Mouse (Mus musculus) heart, postnatal 0 days (tissue): Measurements from ENCODE around the gene Fuca1. TPM values are rescaled to one million over a fixed set of nuclear protein-coding genes. Genes with fewer than 3 reads are reported as not detected.

Experiments
- ATAC-seq: fragments of 200-750 bp; cut with Nextera tagmentation; 2 replicates; pipeline ENCODE4 v1.8.0; 2017; ENCODE audit warnings: low read depth, moderate number of reproducible peaks, moderate library complexity; ENCODE audit not compliant: insufficient read depth
- DNase-seq: peaks from one replicate; pipeline ENCODE4 v3.0.0-alpha.2; 2016; ENCODE audit warnings: low spot score
- H3K27ac ChIP-seq: fragments of 300-500 bp; sonication (generic); 2 replicates; pipeline ENCODE4 v1.5.1; 2014; ENCODE audit warnings: low read depth, mild to moderate bottlenecking
- H3K27me3 ChIP-seq: fragments of 300-500 bp; sonication (generic); 2 replicates; pipeline ENCODE4 v1.6.1; 2014; ENCODE audit warnings: low read length, mixed read lengths; ENCODE audit not compliant: control insufficient read depth, insufficient read depth
- H3K36me3 ChIP-seq: fragments of 300-500 bp; sonication (generic); replicated peaks from 2 replicates; pipeline ENCODE4 v1.6.1; 2014; ENCODE audit warnings: low read length, mixed read lengths; ENCODE audit not compliant: control insufficient read depth, insufficient read depth
- H3K4me1 ChIP-seq: fragments of 300-500 bp; sonication (generic); 2 replicates; pipeline ENCODE4 v1.6.1; 2014; ENCODE audit warnings: antibody characterized with exemption; ENCODE audit not compliant: control insufficient read depth, insufficient read depth
- H3K4me2 ChIP-seq: fragments of 300-500 bp; sonication (generic); 2 replicates; pipeline ENCODE4 v1.6.1; 2014; ENCODE audit warnings: low read depth, mild to moderate bottlenecking, low read length, moderate library complexity
- H3K4me3 ChIP-seq: fragments of 300-500 bp; sonication (generic); 2 replicates; pipeline ENCODE4 v1.5.1; 2014; ENCODE audit warnings: low read depth, low read length
- H3K9ac ChIP-seq: fragments of 300-500 bp; sonication (generic); replicated peaks from 2 replicates; pipeline ENCODE4 v1.6.1; 2014; ENCODE audit warnings: low read depth, low read length, mixed read lengths
- H3K9me3 ChIP-seq: fragments of 300-500 bp; sonication (generic); replicated peaks from 2 replicates; pipeline ENCODE4 v1.6.1; 2016; ENCODE audit warnings: low read length; ENCODE audit not compliant: control insufficient read depth
- CTCF ChIP-seq: IDR thresholded peaks from 2 replicates; pipeline ENCODE4 v1.5.1; 2016; ENCODE audit warnings: antibody characterized with exemption, control low read depth, low read depth
- EP300 ChIP-seq: IDR thresholded peaks from 2 replicates; pipeline ENCODE4 v1.6.1; 2016; ENCODE audit warnings: antibody characterized with exemption, low read depth
- WGBS: fragments of 180-500 bp; shearing (Covaris S2); extraction: QIAGEN DNeasy Blood & Tissue Kit; methylation state at CpG from one replicate; pipeline ENCODE4 v1.1.7; 2014; 5-methylcytosine and 5-hydroxymethylcytosine counted together
- polyA plus RNA-seq: library from polyadenylated mRNA; unstranded; fragments of >200 nt; fragmentation: Nextera tagmentation; extraction: Ambion mirVana; gene quantifications from 2 replicates; pipeline ENCODE4 v1.2.1, GENCODE M21; 2015
- total RNA-seq: library from RNA; depleted of rRNA; stranded (reverse); fragments of >200 nt; gene quantifications from 2 replicates; pipeline ENCODE4 v1.2.3, GENCODE M21; 2014; ENCODE audit warnings: low replicate concordance

Gene Fuca1
- total and polyA plus RNA-seq, 2 experiments from 2014 or later, result 30.3 to 48.4 TPM

GRCm38 (mm10) chr4:135891539-135891938, 29.0 kb upstream of the Fuca1 start:
- Histone ChIP-seq H3K4me3 (no peak overlapping the region), H3K27me3 (no peaks in the 10 kb centered on the region), H3K4me2 (no peak overlapping the region), H3K36me3 (no peaks in the 10 kb centered on the region), H3K9ac (no peak overlapping the region), H3K9me3 (no peaks in the 10 kb centered on the region), H3K4me1 (no peaks in the 10 kb centered on the region), H3K27ac (no peak overlapping the region)
- TF ChIP-seq EP300 (no peak), CTCF (no peak)
- no peak for DNase-seq
- WGBS, result 91% methylated on average over 2 of the region's 2 CpGs
- no peak for ATAC-seq

GRCm38 (mm10) chr4:135892884-135893283, 27.7 kb upstream of the Fuca1 start:
- H3K27ac ChIP-seq, result no peak overlapping the region
- H3K4me3 ChIP-seq, result no peak overlapping the region
- no peaks in the 10 kb centered on the region for H3K36me3 ChIP-seq
- WGBS, result 22% methylated on average over 4 of the region's 4 CpGs
- no peak overlapping the region for H3K9ac ChIP-seq
- ATAC-seq (no peak), DNase-seq (no peak)
- no peaks in the 10 kb centered on the region for H3K27me3 ChIP-seq
- no peaks in the 10 kb centered on the region for H3K9me3 ChIP-seq
- H3K4me1 ChIP-seq, result no peaks in the 10 kb centered on the region
- TF ChIP-seq CTCF (peak; percentile 18; the same call in 1 of the 2 replicates), EP300 (no peak)
- H3K4me2 ChIP-seq, result no peak overlapping the region

- TF ChIP-seq EP300, result no peak
- TF ChIP-seq CTCF, result no peak
- Histone ChIP-seq H3K27me3 (no peaks in the 10 kb centered on the region), H3K4me1 (0 out of 2 replicates have a peak, but pooled peaks cover 5% of the 10 kb centered on the region), H3K4me2 (peak within 1 kb of the TSS; percentile 16; the same call in 1 of the 2 replicates), H3K4me3 (no peak within 1 kb of the TSS; the same call in 1 of the 2 replicates), H3K9ac (no peak within 1 kb of the TSS), H3K9me3 (no peaks in the 10 kb centered on the region), H3K36me3 (no peaks in the 10 kb centered on the region), H3K27ac (no peak within 1 kb of the TSS)
- no peak for ATAC-seq
- WGBS, result 29% methylated on average over 8 of the region's 8 CpGs
- DNase-seq, result no peak
These were observed 25.4 kb upstream of the Fuca1 start, which contains the start of gene Cnr2 for GRCm38 (mm10) chr4:135895071-135895571. Gene Cnr2, plus strand, starts transcription at chr4:135895394.

GRCm38 (mm10) chr4:135896157-135896556, 24.4 kb upstream of the Fuca1 start:
- Histone ChIP-seq H3K27me3 (no peaks in the 10 kb centered on the region), H3K4me1 (0 out of 2 replicates have a peak, but pooled peaks cover 5% of the 10 kb centered on the region), H3K4me3 (no peak overlapping the region), H3K9ac (no peak overlapping the region), H3K27ac (no peak overlapping the region), H3K4me2 (peak overlapping the region; percentile 16; the same call in 1 of the 2 replicates), H3K9me3 (no peaks in the 10 kb centered on the region), H3K36me3 (no peaks in the 10 kb centered on the region)
- TF ChIP-seq EP300, result no peak
- TF ChIP-seq CTCF, result no peak
- ATAC-seq (no peak), DNase-seq (no peak)
- WGBS, result 62% methylated on average over 6 of the region's 6 CpGs

GRCm38 (mm10) chr4:135898380-135899049, 22.0 kb upstream of the Fuca1 start:
- ATAC-seq (peak; percentile 83), DNase-seq (peak; percentile 74)
- Histone ChIP-seq H3K36me3 (no peaks in the 10 kb centered on the region), H3K27me3 (no peaks in the 10 kb centered on the region), H3K4me1 (0 out of 2 replicates have a peak, but pooled peaks cover 5% of the 10 kb centered on the region), H3K9me3 (no peaks in the 10 kb centered on the region), H3K9ac (no peak overlapping the region; the same call in 1 of the 2 replicates), H3K4me2 (0 out of 2 replicates have a peak overlapping the region, but pooled peaks have one; percentile 27), H3K27ac (peak overlapping the region; percentile 27), H3K4me3 (no peak overlapping the region)
- 17% methylated on average over 9 of the region's 9 CpGs for WGBS
- TF ChIP-seq EP300 (no peak), CTCF (no peak)
